Mouse (Mus musculus): ENCODE results near the gene Magea8.
"Not testable (repeated sequence)": the region's sequence is repeated elsewhere in the genome, so short reads cannot be mapped to it uniquely, and the experiment has no call there.

Gene Magea8

GRCm38 (mm10) chrX:154995750-154996149 is at the start of gene Magea8:
Magea8 (minus strand) TSS chrX:154995850.
- DNase-seq = not testable (repeated sequence)

DNA sequence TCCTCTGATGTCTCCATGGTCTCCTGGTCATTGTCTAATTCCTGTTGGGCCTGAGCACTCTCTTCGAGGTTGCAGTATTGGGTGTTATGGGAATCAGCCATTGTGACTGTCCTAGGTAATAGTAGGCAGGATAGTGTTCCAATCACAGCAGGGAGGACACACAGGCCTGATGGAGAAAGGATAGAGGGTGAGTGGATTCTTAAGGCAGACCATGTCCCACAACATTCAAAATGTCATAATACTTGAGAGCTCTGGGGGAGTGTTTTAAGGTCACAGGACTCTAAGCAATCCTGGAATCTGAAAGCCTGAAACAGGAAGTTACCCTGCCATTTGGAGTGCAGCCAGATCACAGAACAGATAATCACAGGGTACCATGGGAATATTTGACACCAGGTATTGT is 46.2 kb downstream of the Magea8 start, which contains the start of gene Magea3:
Gene Magea3 (minus strand): TSS at position 101 of the 400 bp plus-strand sequence.
- DNase-seq = not testable (repeated sequence)

GRCm38 (mm10) chrX:154935887-154936286 is 59.8 kb downstream of the Magea8 start, which contains the start of gene Magea6:
Magea6 (minus strand) TSS chrX:154935987.
- DNase-seq = not testable (repeated sequence)

Measured in cerebellum, postnatal 10 days (tissue).